ENCODE assay signal across 11 mouse cellular contexts in genomic region chr5:71917206-71917605, GRCm38 (mm10).
DNase-seq lines count a peak whose midpoint lies in the region.
"Had no signal": no experiment of that assay in that cellular context is flagged by ENCODE, and none has a peak within 500 bp of the region (broad histone marks: within the 10 kb centered on the region; RNA-seq: fewer than 3 reads in every experiment).

No protein-coding gene starts in this region.

- DNase-seq in right cerebral cortex, adult 18-20 months, result peak; percentile 89
- DNase-seq in right cerebral cortex, postnatal 4 days, result no peak
- DNase-seq in layer of hippocampus, adult 8-10 months (ENCODE audit: low spot score in 2 of 2), result peak; percentile 80 to 83
- DNase-seq in left cerebral cortex, postnatal 10 days (ENCODE audit: extremely low spot score in 1 of 2, low spot score in 2 of 2), result peak; percentile 53 to 58
- no peak for DNase-seq in testis, postnatal 10 days (ENCODE audit: low spot score)
- DNase-seq in spleen, postnatal 36 days (ENCODE audit: low spot score in 2 of 2), result no peak
- no peak for DNase-seq in heart, adult 9 months (ENCODE audit: low spot score in 2 of 2)
- no peak for DNase-seq in adrenal gland, postnatal 25 days
- DNase-seq: heart, postnatal 14 days; kidney, postnatal 25 days; lung, postnatal 10 days had no signal

- intact Hi-C loops in left cerebral cortex, postnatal 10 days (cut with DNase I), result no loop called here

Comparison
In these comparisons a context has a peak if more than half of its experiments do, and no peak if none do; other contexts are left out.
1. DNase-seq: peak in right cerebral cortex, adult 18-20 months (single experiment), layer of hippocampus, adult 8-10 months (2 of 2) and left cerebral cortex, postnatal 10 days (2 of 2); none in right cerebral cortex, postnatal 4 days (single experiment), testis, postnatal 10 days (single experiment), spleen, postnatal 36 days (0 of 2), heart, adult 9 months (0 of 2) and adrenal gland, postnatal 25 days (single experiment).